In genomic region chr3:71512860-71513259, GRCm38 (mm10) we compare ENCODE assay signal across 23 mouse cellular contexts.
DNase-seq lines count a peak whose midpoint lies in the region; ATAC-seq and TF ChIP-seq lines count a peak whose summit lies in the region.
"Had no signal": no experiment of that assay in that cellular context is flagged by ENCODE, and none has a peak within 500 bp of the region (broad histone marks: within the 10 kb centered on the region; RNA-seq: fewer than 3 reads in every experiment).

No protein-coding gene starts in this region.

- no peak for ATAC-seq in kidney, postnatal 0 days (replicated peaks; ENCODE audit: low FRiP score, low read depth)
- ATAC-seq: forebrain, embryonic 13.5 days; intestine, embryonic 15.5 days; liver, embryonic 12.5 days; midbrain, embryonic 16.5 days; Patski had no signal

- H3K36me3 ChIP-seq in kidney, postnatal 0 days (ENCODE audit: insufficient read depth, low read length): no peaks in the 10 kb centered on the region
- H3K36me3 ChIP-seq: hindbrain, embryonic 12.5 days; intestine, embryonic 15.5 days; kidney, embryonic 15.5 days; limb, embryonic 12.5 days; liver, embryonic 12.5 days had no signal

- TF ChIP-seq CTCF in kidney, postnatal 0 days (IDR thresholded peaks at IDR 0.05; ENCODE audit: low read depth): no peak

- no peaks in the 10 kb centered on the region for H3K4me1 ChIP-seq in kidney, postnatal 0 days (replicated peaks; ENCODE audit: insufficient read depth, low read length)
- H3K4me1 ChIP-seq: hindbrain, embryonic 12.5 days; intestine, embryonic 15.5 days; kidney, embryonic 15.5 days; limb, embryonic 12.5 days; liver, embryonic 12.5 days had no signal

- peak; percentile 1 for DNase-seq in cerebellum, adult 9-10 months
- DNase-seq in cerebellum, adult 9-11 months: no peak
- DNase-seq in kidney, postnatal 0 days (ENCODE audit: low spot score): peak; percentile 72
- no peak for DNase-seq in kidney, postnatal 25 days
- DNase-seq in left cerebral cortex, adult 11 months (ENCODE audit: low spot score): peak; percentile 11
- no peak for DNase-seq in left cerebral cortex, postnatal 36 days (ENCODE audit: low spot score in 2 of 2)
- DNase-seq in retina, postnatal 1 day: peak; percentile 25
- DNase-seq in thymus, adult 18-20 months: no peak
- DNase-seq: adrenal gland, postnatal 10 days; cerebellum, adult 11-12 months; gastrocnemius, adult 2 months; heart, postnatal 10 days; lung, adult 2 months; thymus, postnatal 25 days had no signal

- H3K27ac ChIP-seq in kidney, postnatal 0 days: no peak overlapping the region
- H3K27ac ChIP-seq: forebrain, embryonic 13.5 days; gastrocnemius, adult 2 months; hindbrain, embryonic 12.5 days; intestine, embryonic 15.5 days; kidney, embryonic 15.5 days; limb, embryonic 12.5 days; liver, embryonic 12.5 days had no signal

- no peak overlapping the region for H3K9ac ChIP-seq in kidney, postnatal 0 days (ENCODE audit: low read depth, low read length)
- H3K9ac ChIP-seq: forebrain, embryonic 13.5 days; hindbrain, embryonic 12.5 days; intestine, embryonic 15.5 days; kidney, embryonic 15.5 days; limb, embryonic 12.5 days; liver, embryonic 12.5 days had no signal

- no peaks in the 10 kb centered on the region for H3K27me3 ChIP-seq in kidney, postnatal 0 days (ENCODE audit: insufficient read depth, low read length)
- H3K27me3 ChIP-seq: forebrain, embryonic 13.5 days; hindbrain, embryonic 12.5 days; intestine, embryonic 15.5 days; kidney, embryonic 15.5 days; limb, embryonic 12.5 days; liver, embryonic 12.5 days; Patski had no signal

- no peak overlapping the region for H3K4me3 ChIP-seq in kidney, postnatal 0 days (replicated peaks; ENCODE audit: low read depth, low read length)
- H3K4me3 ChIP-seq: forebrain, embryonic 13.5 days; gastrocnemius, adult 2 months; hindbrain, embryonic 12.5 days; intestine, embryonic 15.5 days; kidney, embryonic 15.5 days; limb, embryonic 12.5 days; liver, embryonic 12.5 days had no signal

- intact Hi-C loops in left cerebral cortex, postnatal 36 days (cut with DNase I): no loop called here

- no peaks in the 10 kb centered on the region for H3K9me3 ChIP-seq in kidney, postnatal 0 days (replicated peaks; ENCODE audit: low read length)
- H3K9me3 ChIP-seq: forebrain, embryonic 13.5 days; hindbrain, embryonic 12.5 days; intestine, embryonic 15.5 days; kidney, embryonic 15.5 days; limb, embryonic 12.5 days; liver, embryonic 12.5 days had no signal

- H3K4me2 ChIP-seq in kidney, postnatal 0 days (ENCODE audit: low read length): no peak overlapping the region
- H3K4me2 ChIP-seq: forebrain, embryonic 13.5 days; heart, embryonic 11.5 days; hindbrain, embryonic 12.5 days; intestine, embryonic 15.5 days; kidney, embryonic 15.5 days; limb, embryonic 12.5 days; liver, embryonic 12.5 days had no signal

Comparison
In these comparisons a context has a peak if more than half of its experiments do, and no peak if none do; other contexts are left out.
1. DNase-seq: peak in cerebellum, adult 9-10 months (single experiment), kidney, postnatal 0 days (single experiment), left cerebral cortex, adult 11 months (single experiment) and retina, postnatal 1 day (single experiment); none in cerebellum, adult 9-11 months (single experiment), kidney, postnatal 25 days (0 of 2), left cerebral cortex, postnatal 36 days (0 of 2) and thymus, adult 18-20 months (0 of 2).